Mouse (Mus musculus): ENCODE results near the gene Atp9a.

DNA sequence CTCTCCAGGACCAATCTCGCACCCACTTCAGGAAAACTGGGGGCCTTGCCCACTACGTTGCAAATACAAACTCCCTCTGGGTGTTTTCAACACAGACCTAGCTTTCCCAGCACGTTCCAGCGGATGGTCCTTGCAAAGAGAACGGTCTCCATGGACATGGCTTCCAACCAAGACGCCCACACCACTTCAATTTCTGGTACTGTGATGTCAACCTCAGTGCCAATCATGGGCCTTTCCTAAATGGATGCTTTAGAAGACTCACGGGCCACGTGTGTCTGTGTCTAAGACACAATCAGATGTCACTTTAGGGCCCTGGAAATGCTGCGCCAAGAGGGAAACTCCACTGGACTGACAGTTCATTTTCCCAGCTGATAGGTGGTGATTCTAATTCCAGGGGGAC lies 60.7 kb downstream of the Atp9a start:
- TF ChIP-seq ZKSCAN1 (IDR thresholded peaks at IDR 0.05; ENCODE audit: low read depth, low read length), result no peak
- TF ChIP-seq POLR2A (IDR thresholded peaks at IDR 0.05; ENCODE audit: control insufficient read depth in 1 of 2, insufficient read depth in 1 of 2, low read depth in 1 of 2, low read length in 2 of 2, poor library complexity in 1 of 2), result no peak
- no peak for TF ChIP-seq ZNF384 (IDR thresholded peaks at IDR 0.05; ENCODE audit: low read depth, low read length)
- no peak for TF ChIP-seq CTCF (IDR thresholded peaks at IDR 0.05 in 2 of 3, conservative IDR thresholded peaks at IDR 0.05 in 1 of 3; ENCODE audit: control insufficient read depth in 1 of 3, insufficient read depth in 1 of 3, low read depth in 2 of 3, low read length in 3 of 3, poor library complexity in 1 of 3, severe bottlenecking in 1 of 3)
- no peak for TF ChIP-seq MAFK (IDR thresholded peaks at IDR 0.05; ENCODE audit: borderline replicate concordance, low read depth, low read length)

Measured in MEL (cell line).